Mouse (Mus musculus) left cerebral cortex, adult 2 months (tissue): ENCODE measurements at regions not wholly inside any gene's neighbourhood (a gene's known extent, or its start where the extent isn't known, plus 50 kb on each side); places are given as distances from the start of the nearest gene placed in this dataset.

ENCODE experiments used
- DNase-seq, 2 experiments: peaks; one replicate each; pipeline ENCODE4 v3.0.0; 2021 to 2022; ENCODE audit warnings: low spot score in 2 of 2, mixed read lengths in 1 of 2; ENCODE audit errors: extremely low spot score in 1 of 2
- H3K27ac ChIP-seq: fragments of 200-600 bp; 2 replicates; pipeline ENCODE4 v1.8.1; 2022
- H3K4me3 ChIP-seq: fragments of 200-600 bp; 2 replicates; pipeline ENCODE4 v1.8.1; 2022
- CTCF ChIP-seq: fragments of 200-600 bp; IDR thresholded peaks from 2 replicates; pipeline ENCODE4 v1.8.1; 2022; ENCODE audit warnings: antibody characterized with exemption, mild to moderate bottlenecking, moderate library complexity
- intact Hi-C: fragments of 180-260 bp; cut with DNase I; formaldehyde crosslinking; loops from one replicate; pipeline ENCODE4 v1.15.1; 2025

- no peak for TF ChIP-seq CTCF
- H3K4me3 ChIP-seq = no peak overlapping the region
- H3K27ac ChIP-seq = no peak overlapping the region
- intact Hi-C loops = no loop called here
- no peak for DNase-seq
These were observed 106.5 kb downstream of the Fzd1 start for GRCm38 (mm10) chr5:4651167-4651955.

- TF ChIP-seq CTCF = no peak
- intact Hi-C loops = no loop called here
- Histone ChIP-seq H3K27ac (no peak overlapping the region), H3K4me3 (no peak overlapping the region)
- DNase-seq = no peak
These were observed 107.1 kb downstream of the Fzd1 start for GRCm38 (mm10) chr5:4650709-4651108.

- intact Hi-C loops = no loop called here
- no peak for DNase-seq
- TF ChIP-seq CTCF = no peak
- no peak overlapping the region for H3K27ac ChIP-seq
- H3K4me3 ChIP-seq = no peak overlapping the region
These were observed 107.8 kb downstream of the Fzd1 start for GRCm38 (mm10) chr5:4649858-4650556.

- intact Hi-C loops = no loop called here
- no peak overlapping the region for H3K27ac ChIP-seq
- DNase-seq = no peak
These were observed 116.8 kb downstream of the Fzd1 start for GRCm38 (mm10) chr5:4641041-4641440.

GRCm38 (mm10) chr5:4633763-4634162, 124.1 kb downstream of the Fzd1 start:
- no peak overlapping the region for H3K27ac ChIP-seq
- DNase-seq = no peak
- H3K4me3 ChIP-seq = no peak overlapping the region
- no peak for TF ChIP-seq CTCF
- intact Hi-C loops = no loop called here

More at GRCm38 (mm10) chr5:4641041-4641440, 116.8 kb downstream of the Fzd1 start:
- no peak for TF ChIP-seq CTCF
- H3K4me3 ChIP-seq = no peak overlapping the region

GRCm38 (mm10) chr5:4625206-4625605, 132.6 kb downstream of the Fzd1 start:
- H3K27ac ChIP-seq = no peak overlapping the region
- intact Hi-C loops = no loop called here
- H3K4me3 ChIP-seq = no peak overlapping the region
- no peak for TF ChIP-seq CTCF
- no peak for DNase-seq

- intact Hi-C loops = no loop called here
- Histone ChIP-seq H3K27ac (no peak overlapping the region), H3K4me3 (no peak overlapping the region)
- no peak for DNase-seq
- TF ChIP-seq CTCF = no peak
These were observed 134.2 kb downstream of the Fzd1 start for GRCm38 (mm10) chr5:4623625-4624024.

GRCm38 (mm10) chr5:4620513-4621210, 137.2 kb downstream of the Fzd1 start:
- H3K27ac ChIP-seq = no peak overlapping the region
- TF ChIP-seq CTCF = no peak
- DNase-seq = no peak
- H3K4me3 ChIP-seq = no peak overlapping the region
- intact Hi-C loops = no loop called here

- intact Hi-C loops = no loop called here
- TF ChIP-seq CTCF = no peak
- Histone ChIP-seq H3K4me3 (no peak overlapping the region), H3K27ac (no peak overlapping the region)
- no peak for DNase-seq
These were observed 142.6 kb downstream of the Fzd1 start for GRCm38 (mm10) chr5:4615233-4615632.

GRCm38 (mm10) chr5:4597471-4597870, 160.4 kb downstream of the Fzd1 start:
- no peak for TF ChIP-seq CTCF
- H3K4me3 ChIP-seq = no peak overlapping the region
- no peak overlapping the region for H3K27ac ChIP-seq
- intact Hi-C loops = no loop called here
- no peak for DNase-seq

- H3K4me3 ChIP-seq = no peak overlapping the region
- DNase-seq = no peak
- no peak for TF ChIP-seq CTCF
- H3K27ac ChIP-seq = no peak overlapping the region
- intact Hi-C loops = no loop called here
These were observed 162.8 kb downstream of the Fzd1 start for GRCm38 (mm10) chr5:4595010-4595409.

GRCm38 (mm10) chr5:4594562-4594961, 163.3 kb downstream of the Fzd1 start:
- no peak overlapping the region for H3K4me3 ChIP-seq
- intact Hi-C loops = loop anchor here (5.0 kb wide), 1 partner anchor 323 kb away; no protein-coding TSS in a partner anchor
- no peak for TF ChIP-seq CTCF
- no peak for DNase-seq
- H3K27ac ChIP-seq = no peak overlapping the region
